Mouse (Mus musculus) hindbrain, embryonic 11.5 days (tissue): ENCODE measurements around the gene Matn3. TPM values are rescaled to one million over a fixed set of nuclear protein-coding genes. Genes with fewer than 3 reads are reported as not detected.

Experiments used
- ATAC-seq: fragments of 200-750 bp; cut with Nextera tagmentation; 2 replicates; pipeline ENCODE4 v1.8.0; 2017; ENCODE audit warnings: mild to moderate bottlenecking, moderate TSS enrichment, moderate library complexity; ENCODE audit not compliant: low FRiP score
- DNase-seq: peaks from one replicate; pipeline ENCODE4 v3.0.0-alpha.2; 2015; ENCODE audit warnings: low spot score
- H3K27ac ChIP-seq: fragments of 300-500 bp; sonication (generic); 2 replicates; pipeline ENCODE4 v1.5.1; 2014; ENCODE audit warnings: mild to moderate bottlenecking, low read depth, low read length
- H3K27me3 ChIP-seq: fragments of 300-500 bp; sonication (generic); 2 replicates; pipeline ENCODE4 v1.6.1; 2014; ENCODE audit warnings: mild to moderate bottlenecking, low read length, moderate library complexity, mixed read lengths; ENCODE audit not compliant: control insufficient read depth, insufficient read depth
- H3K36me3 ChIP-seq: fragments of 300-500 bp; sonication (generic); 2 replicates; pipeline ENCODE4 v1.6.1; 2014; ENCODE audit warnings: mild to moderate bottlenecking, low read length, moderate library complexity, mixed read lengths; ENCODE audit not compliant: control insufficient read depth, insufficient read depth
- H3K4me1 ChIP-seq: fragments of 300-500 bp; sonication (generic); replicated peaks from 2 replicates; pipeline ENCODE4 v1.6.1; 2014; ENCODE audit warnings: low read length, mixed read lengths; ENCODE audit not compliant: control insufficient read depth, insufficient read depth
- H3K4me2 ChIP-seq: fragments of 300-500 bp; sonication (generic); replicated peaks from 2 replicates; pipeline ENCODE4 v1.6.1; 2014; ENCODE audit warnings: mild to moderate bottlenecking, low read depth, low read length
- H3K4me3 ChIP-seq: fragments of 300-500 bp; sonication (generic); 2 replicates; pipeline ENCODE4 v1.5.1; 2014; ENCODE audit warnings: low read depth, low read length
- H3K9ac ChIP-seq: fragments of 300-500 bp; sonication (generic); 2 replicates; pipeline ENCODE4 v1.6.1; 2014; ENCODE audit warnings: low read depth, low read length
- H3K9me3 ChIP-seq: fragments of 300-500 bp; sonication (generic); 2 replicates; pipeline ENCODE4 v1.6.1; 2016; ENCODE audit warnings: low read length; ENCODE audit not compliant: control insufficient read depth
- WGBS: fragments of 180-500 bp; shearing (Covaris S2); extraction: QIAGEN DNeasy Blood & Tissue Kit; methylation state at CpG from one replicate; pipeline ENCODE4 v1.1.7; 2014; 5-methylcytosine and 5-hydroxymethylcytosine counted together
- polyA plus RNA-seq: library from polyadenylated mRNA; unstranded; fragments of >200 nt; fragmentation: Nextera tagmentation; extraction: Ambion mirVana; gene quantifications from 2 replicates; pipeline ENCODE4 v1.2.1, GENCODE M21; 2014

The Matn3 gene
- polyA plus RNA-seq, 1 experiment from 2014 or later: 1.6 TPM

DNA sequence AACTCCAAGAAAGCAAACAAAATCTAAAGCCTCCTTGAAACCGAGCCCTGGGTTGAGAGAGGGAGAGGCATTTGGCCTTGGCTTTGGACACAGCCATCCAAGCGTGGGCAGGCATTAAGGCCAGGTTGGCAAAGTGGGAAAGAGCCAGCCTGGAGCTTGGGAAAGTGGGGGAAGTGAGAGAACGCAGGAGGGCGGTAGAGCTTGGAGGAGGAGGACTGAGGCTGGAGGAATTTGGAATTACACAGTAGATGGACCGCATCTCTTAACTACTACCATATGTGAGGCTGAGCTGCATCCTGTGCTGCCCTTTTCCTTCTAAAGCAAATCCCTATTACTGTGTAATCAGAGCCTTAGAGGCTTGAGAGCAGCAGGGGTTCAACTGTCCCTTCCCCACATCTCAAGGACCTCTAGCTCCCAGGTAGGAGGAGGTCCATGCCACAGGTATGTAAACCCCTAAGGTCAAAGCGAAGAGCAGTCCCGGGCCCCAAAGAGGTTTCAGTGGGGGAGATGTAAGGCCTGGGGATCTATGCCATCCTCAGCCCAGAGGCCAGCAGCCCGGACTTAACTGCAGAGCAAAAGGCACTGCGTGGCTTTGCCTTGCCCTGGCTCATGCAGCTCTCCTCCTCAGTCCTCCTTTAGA is 33.9 kb upstream of the Matn3 start:
- H3K4me1 ChIP-seq: peaks cover 7% of the 10 kb centered on the region

GRCm38 (mm10) chr12:8916378-8916777 is 31.4 kb upstream of the Matn3 start:
- H3K4me3 ChIP-seq: no peak overlapping the region
- H3K9ac ChIP-seq: no peak overlapping the region
- no peak overlapping the region for H3K4me2 ChIP-seq
- no peaks in the 10 kb centered on the region for H3K27me3 ChIP-seq
- H3K9me3 ChIP-seq: no peaks in the 10 kb centered on the region
- no peak for ATAC-seq
- H3K36me3 ChIP-seq: no peaks in the 10 kb centered on the region
- no peak for DNase-seq
- H3K4me1 ChIP-seq: peaks cover 7% of the 10 kb centered on the region
- H3K27ac ChIP-seq: peak overlapping the region; percentile 45
- 35% methylated on average over 5 of the region's 5 CpGs for WGBS

More for the DNA sequence above, 33.9 kb upstream of the Matn3 start:
- WGBS: 61% methylated on average over 9 of the region's 9 CpGs
- 0 out of 2 replicates have a peak, but pooled peaks have one; percentile 17 for ATAC-seq
- Histone ChIP-seq H3K27me3 (no peaks in the 10 kb centered on the region), H3K4me2 (no peak overlapping the region), H3K36me3 (no peaks in the 10 kb centered on the region), H3K9ac (no peak overlapping the region), H3K9me3 (no peaks in the 10 kb centered on the region), H3K4me3 (no peak overlapping the region), H3K27ac (peak overlapping the region; percentile 82)
- peak; percentile 28 for DNase-seq

GRCm38 (mm10) chr12:8919231-8919630 is 28.5 kb upstream of the Matn3 start:
- 94% methylated on average over 3 of the region's 3 CpGs for WGBS
- Histone ChIP-seq H3K4me3 (no peak overlapping the region), H3K36me3 (no peaks in the 10 kb centered on the region), H3K4me2 (no peak overlapping the region), H3K9me3 (no peaks in the 10 kb centered on the region), H3K9ac (no peak overlapping the region), H3K27ac (no peak overlapping the region), H3K4me1 (no peaks in the 10 kb centered on the region), H3K27me3 (no peaks in the 10 kb centered on the region)
- ATAC-seq (no peak), DNase-seq (no peak)

GRCm38 (mm10) chr12:8920996-8921393 is 26.7 kb upstream of the Matn3 start:
- H3K4me3 ChIP-seq: peak overlapping the region; percentile 79
- no peak for ATAC-seq
- no peaks in the 10 kb centered on the region for H3K9me3 ChIP-seq
- no peaks in the 10 kb centered on the region for H3K27me3 ChIP-seq
- WGBS: 29% methylated on average over 1 of the region's 1 CpGs
- no peaks in the 10 kb centered on the region for H3K4me1 ChIP-seq
- peak overlapping the region; percentile 38 for H3K4me2 ChIP-seq
- DNase-seq: no peak
- peak overlapping the region; percentile 93 for H3K27ac ChIP-seq
- no peaks in the 10 kb centered on the region for H3K36me3 ChIP-seq
- peak overlapping the region; percentile 82; the same call in 1 of the 2 replicates for H3K9ac ChIP-seq

- Histone ChIP-seq H3K27ac (peak within 1 kb of the TSS; percentile 93), H3K36me3 (no peaks in the 10 kb centered on the region), H3K4me3 (peak within 1 kb of the TSS; percentile 79), H3K9me3 (no peaks in the 10 kb centered on the region), H3K27me3 (no peaks in the 10 kb centered on the region), H3K4me2 (peak within 1 kb of the TSS; percentile 57), H3K9ac (peak within 1 kb of the TSS; percentile 82), H3K4me1 (no peaks in the 10 kb centered on the region)
- WGBS: under 1% methylated on average over 73 of the region's 73 CpGs
- DNase-seq: peak; percentile 98
- ATAC-seq: peak; percentile 99
Measured at GRCm38 (mm10) chr12:8921394-8922368, 26.0 kb upstream of the Matn3 start, which contains the start of gene Laptm4a. Laptm4a (plus strand) TSS chr12:8921664.

- 5% methylated on average over 29 of the region's 30 CpGs for WGBS
- no peak for ATAC-seq
- Histone ChIP-seq H3K27me3 (no peaks in the 10 kb centered on the region), H3K9me3 (no peaks in the 10 kb centered on the region), H3K4me3 (peak overlapping the region; percentile 79), H3K36me3 (no peaks in the 10 kb centered on the region), H3K4me1 (no peaks in the 10 kb centered on the region), H3K27ac (peak overlapping the region; percentile 93), H3K9ac (peak overlapping the region; percentile 82), H3K4me2 (peak overlapping the region; percentile 57)
- DNase-seq: no peak
Measured at GRCm38 (mm10) chr12:8922369-8923124, 25.2 kb upstream of the Matn3 start.

DNA sequence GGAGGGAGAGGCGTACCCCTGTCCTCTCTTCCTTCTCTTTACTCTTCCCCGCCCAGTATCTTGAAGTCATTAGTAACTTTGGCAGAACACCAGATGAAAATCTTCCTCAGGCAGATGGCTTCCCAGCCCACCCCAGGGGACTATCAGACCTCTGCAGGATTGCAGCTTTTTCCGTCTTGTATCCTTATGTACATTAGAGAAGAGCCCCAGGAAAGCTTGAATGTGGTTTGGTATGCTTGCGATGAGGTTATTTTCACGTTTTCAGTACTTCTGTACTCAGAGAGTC is 24.7 kb upstream of the Matn3 start:
- Histone ChIP-seq H3K4me3 (peak overlapping the region; percentile 79), H3K4me2 (peak overlapping the region; percentile 57), H3K4me1 (no peaks in the 10 kb centered on the region), H3K9ac (peak overlapping the region; percentile 82), H3K9me3 (no peaks in the 10 kb centered on the region), H3K36me3 (no peaks in the 10 kb centered on the region), H3K27me3 (no peaks in the 10 kb centered on the region), H3K27ac (no peak overlapping the region)
- WGBS: 30% methylated on average over 5 of the region's 5 CpGs
- DNase-seq (no peak), ATAC-seq (no peak)

- Histone ChIP-seq H3K9me3 (no peaks in the 10 kb centered on the region), H3K27ac (no peak overlapping the region), H3K4me2 (peak overlapping the region; percentile 57), H3K4me1 (no peaks in the 10 kb centered on the region), H3K36me3 (no peaks in the 10 kb centered on the region), H3K27me3 (no peaks in the 10 kb centered on the region), H3K9ac (peak overlapping the region; percentile 82; the same call in 1 of the 2 replicates), H3K4me3 (peak overlapping the region; percentile 79)
- 47% methylated on average over 2 of the region's 2 CpGs for WGBS
- no peak for DNase-seq
- ATAC-seq: no peak
Measured at GRCm38 (mm10) chr12:8923603-8924002, 24.1 kb upstream of the Matn3 start.
